Mouse (Mus musculus) heart, adult 11 months (tissue): ENCODE measurements around the gene Bud13.

Experiments used
- DNase-seq: peaks from one replicate; pipeline ENCODE4 v3.0.0; 2022

The Bud13 gene

GRCm38 (mm10) chr9:46339051-46339652 lies 56.3 kb downstream of the Bud13 start:
- DNase-seq, result peak; percentile 53

GRCm38 (mm10) chr9:46345887-46346665 lies 63.3 kb downstream of the Bud13 start:
- peak; percentile 76 for DNase-seq
